Mouse (Mus musculus): ENCODE results near the gene Ispd. TPM values are rescaled to one million over a fixed set of nuclear protein-coding genes. Genes with fewer than 3 reads are reported as not detected.

Gene Ispd
- polyA plus RNA-seq, 1 experiment from 2014 or later: 12.7 TPM

- Histone ChIP-seq H3K27ac (ENCODE audit: low read depth, low read length) (no peak overlapping the region), H3K4me3 (ENCODE audit: low read depth, low read length) (no peak overlapping the region), H3K9ac (ENCODE audit: low read length) (no peak overlapping the region), H3K9me3 (ENCODE audit: control insufficient read depth, low read length) (no peaks in the 10 kb centered on the region), H3K4me2 (ENCODE audit: low read depth) (no peak overlapping the region), H3K36me3 (ENCODE audit: control insufficient read depth, insufficient read depth, low read length) (no peaks in the 10 kb centered on the region), H3K4me1 (ENCODE audit: control insufficient read depth, insufficient read depth, low read length) (no peaks in the 10 kb centered on the region), H3K27me3 (ENCODE audit: control insufficient read depth, insufficient read depth, low read length) (no peaks in the 10 kb centered on the region)
- ATAC-seq (ENCODE audit: insufficient read depth, low FRiP score, low TSS enrichment) (no peak), DNase-seq (ENCODE audit: low spot score) (no peak)
- WGBS: 79% methylated on average over 6 of the region's 6 CpGs
Observed at GRCm38 (mm10) chr12:36477501-36477900, 96.3 kb downstream of the Ispd start.

GRCm38 (mm10) chr12:36477926-36478325, 96.7 kb downstream of the Ispd start:
- Histone ChIP-seq H3K9ac (ENCODE audit: low read length) (no peak overlapping the region), H3K27ac (ENCODE audit: low read depth, low read length) (no peak overlapping the region), H3K4me2 (ENCODE audit: low read depth) (no peak overlapping the region), H3K4me1 (ENCODE audit: control insufficient read depth, insufficient read depth, low read length) (no peaks in the 10 kb centered on the region), H3K9me3 (ENCODE audit: control insufficient read depth, low read length) (no peaks in the 10 kb centered on the region), H3K27me3 (ENCODE audit: control insufficient read depth, insufficient read depth, low read length) (no peaks in the 10 kb centered on the region), H3K4me3 (ENCODE audit: low read depth, low read length) (no peak overlapping the region), H3K36me3 (ENCODE audit: control insufficient read depth, insufficient read depth, low read length) (no peaks in the 10 kb centered on the region)
- DNase-seq (ENCODE audit: low spot score) (no peak), ATAC-seq (ENCODE audit: insufficient read depth, low FRiP score, low TSS enrichment) (no peak)
- WGBS: 89% methylated on average over 3 of the region's 3 CpGs

DNA sequence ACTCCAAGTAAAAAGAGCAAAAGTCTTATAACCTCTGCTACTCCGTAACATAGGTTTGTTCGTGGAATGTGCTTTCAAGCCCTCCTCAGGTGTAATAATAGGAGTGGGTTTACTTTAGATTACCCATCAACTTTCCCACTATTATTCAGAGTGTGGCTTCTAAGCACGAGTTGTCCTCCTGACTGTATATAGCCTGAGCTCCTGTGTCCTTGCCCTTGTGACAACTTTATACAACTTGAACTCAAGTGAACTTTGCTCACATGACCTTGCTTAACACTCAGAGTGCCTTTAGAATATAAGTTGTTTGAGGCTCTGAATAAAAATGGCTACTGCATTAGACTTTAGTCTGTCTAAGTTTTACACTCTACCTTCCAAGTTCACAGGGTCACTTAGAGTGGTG, 100.5 kb downstream of the Ispd start:
- no peak overlapping the region for H3K4me3 ChIP-seq (ENCODE audit: low read depth, low read length)
- H3K27ac ChIP-seq (ENCODE audit: low read depth, low read length): no peak overlapping the region
- no peaks in the 10 kb centered on the region for H3K4me1 ChIP-seq (ENCODE audit: control insufficient read depth, insufficient read depth, low read length)
- no peak overlapping the region for H3K9ac ChIP-seq (ENCODE audit: low read length)
- H3K9me3 ChIP-seq (ENCODE audit: control insufficient read depth, low read length): no peaks in the 10 kb centered on the region
- ATAC-seq (ENCODE audit: insufficient read depth, low FRiP score, low TSS enrichment) (no peak), DNase-seq (ENCODE audit: low spot score) (no peak)
- no peak overlapping the region for H3K4me2 ChIP-seq (ENCODE audit: low read depth)
- no peaks in the 10 kb centered on the region for H3K27me3 ChIP-seq (ENCODE audit: control insufficient read depth, insufficient read depth, low read length)
- 82% methylated on average over 3 of the region's 3 CpGs for WGBS
- no peaks in the 10 kb centered on the region for H3K36me3 ChIP-seq (ENCODE audit: control insufficient read depth, insufficient read depth, low read length)

- Histone ChIP-seq H3K27ac (ENCODE audit: low read depth, low read length) (no peak overlapping the region), H3K4me1 (ENCODE audit: control insufficient read depth, insufficient read depth, low read length) (no peaks in the 10 kb centered on the region), H3K27me3 (ENCODE audit: control insufficient read depth, insufficient read depth, low read length) (no peaks in the 10 kb centered on the region), H3K9ac (ENCODE audit: low read length) (no peak overlapping the region), H3K36me3 (ENCODE audit: control insufficient read depth, insufficient read depth, low read length) (no peaks in the 10 kb centered on the region), H3K4me2 (ENCODE audit: low read depth) (no peak overlapping the region), H3K9me3 (ENCODE audit: control insufficient read depth, low read length) (no peaks in the 10 kb centered on the region), H3K4me3 (ENCODE audit: low read depth, low read length) (no peak overlapping the region)
- ATAC-seq (ENCODE audit: insufficient read depth, low FRiP score, low TSS enrichment) (no peak), DNase-seq (ENCODE audit: low spot score) (no peak)
- WGBS: 22% methylated on average over 2 of the region's 2 CpGs
Observed at GRCm38 (mm10) chr12:36483346-36483745, 102.1 kb downstream of the Ispd start.

- Histone ChIP-seq H3K9me3 (ENCODE audit: control insufficient read depth, low read length) (no peaks in the 10 kb centered on the region), H3K4me1 (ENCODE audit: control insufficient read depth, insufficient read depth, low read length) (no peaks in the 10 kb centered on the region), H3K4me2 (ENCODE audit: low read depth) (no peak overlapping the region), H3K4me3 (ENCODE audit: low read depth, low read length) (no peak overlapping the region), H3K27ac (ENCODE audit: low read depth, low read length) (no peak overlapping the region), H3K36me3 (ENCODE audit: control insufficient read depth, insufficient read depth, low read length) (no peaks in the 10 kb centered on the region), H3K9ac (ENCODE audit: low read length) (no peak overlapping the region), H3K27me3 (ENCODE audit: control insufficient read depth, insufficient read depth, low read length) (no peaks in the 10 kb centered on the region)
- 83% methylated on average over 3 of the region's 3 CpGs for WGBS
- no peak for DNase-seq (ENCODE audit: low spot score)
- ATAC-seq (ENCODE audit: insufficient read depth, low FRiP score, low TSS enrichment): no peak
Observed at GRCm38 (mm10) chr12:36497565-36497964, 116.3 kb downstream of the Ispd start.

- Histone ChIP-seq H3K4me2 (ENCODE audit: low read depth) (no peak overlapping the region), H3K27ac (ENCODE audit: low read depth, low read length) (no peak overlapping the region), H3K4me3 (ENCODE audit: low read depth, low read length) (no peak overlapping the region), H3K36me3 (ENCODE audit: control insufficient read depth, insufficient read depth, low read length) (no peaks in the 10 kb centered on the region), H3K4me1 (ENCODE audit: control insufficient read depth, insufficient read depth, low read length) (no peaks in the 10 kb centered on the region), H3K27me3 (ENCODE audit: control insufficient read depth, insufficient read depth, low read length) (no peaks in the 10 kb centered on the region), H3K9ac (ENCODE audit: low read length) (no peak overlapping the region), H3K9me3 (ENCODE audit: control insufficient read depth, low read length) (no peaks in the 10 kb centered on the region)
- WGBS: 79% methylated on average over 7 of the region's 7 CpGs
- ATAC-seq (ENCODE audit: insufficient read depth, low FRiP score, low TSS enrichment) (no peak), DNase-seq (ENCODE audit: low spot score) (no peak)
Observed at GRCm38 (mm10) chr12:36507111-36507903, 126.1 kb downstream of the Ispd start.

- WGBS: 91% methylated on average over 10 of the region's 10 CpGs
- Histone ChIP-seq H3K4me2 (ENCODE audit: low read depth) (no peak overlapping the region), H3K27ac (ENCODE audit: low read depth, low read length) (no peak overlapping the region), H3K4me1 (ENCODE audit: control insufficient read depth, insufficient read depth, low read length) (no peaks in the 10 kb centered on the region), H3K36me3 (ENCODE audit: control insufficient read depth, insufficient read depth, low read length) (no peaks in the 10 kb centered on the region), H3K9me3 (ENCODE audit: control insufficient read depth, low read length) (no peaks in the 10 kb centered on the region), H3K9ac (ENCODE audit: low read length) (no peak overlapping the region), H3K4me3 (ENCODE audit: low read depth, low read length) (no peak overlapping the region), H3K27me3 (ENCODE audit: control insufficient read depth, insufficient read depth, low read length) (no peaks in the 10 kb centered on the region)
- DNase-seq (ENCODE audit: low spot score) (no peak), ATAC-seq (ENCODE audit: insufficient read depth, low FRiP score, low TSS enrichment) (no peak)
Observed at GRCm38 (mm10) chr12:36509954-36510642, 128.8 kb downstream of the Ispd start.

- Histone ChIP-seq H3K27ac (ENCODE audit: low read depth, low read length) (no peak overlapping the region), H3K4me3 (ENCODE audit: low read depth, low read length) (no peak overlapping the region), H3K4me1 (ENCODE audit: control insufficient read depth, insufficient read depth, low read length) (no peaks in the 10 kb centered on the region), H3K9ac (ENCODE audit: low read length) (no peak overlapping the region), H3K27me3 (ENCODE audit: control insufficient read depth, insufficient read depth, low read length) (no peaks in the 10 kb centered on the region), H3K36me3 (ENCODE audit: control insufficient read depth, insufficient read depth, low read length) (no peaks in the 10 kb centered on the region), H3K4me2 (ENCODE audit: low read depth) (no peak overlapping the region), H3K9me3 (ENCODE audit: control insufficient read depth, low read length) (no peaks in the 10 kb centered on the region)
- DNase-seq (ENCODE audit: low spot score) (no peak), ATAC-seq (ENCODE audit: insufficient read depth, low FRiP score, low TSS enrichment) (no peak)
- WGBS: 90% methylated on average over 2 of the region's 2 CpGs
Observed at GRCm38 (mm10) chr12:36521774-36522173, 140.5 kb downstream of the Ispd start.

GRCm38 (mm10) chr12:36523515-36523914, 142.3 kb downstream of the Ispd start:
- Histone ChIP-seq H3K27me3 (ENCODE audit: control insufficient read depth, insufficient read depth, low read length) (no peaks in the 10 kb centered on the region), H3K9ac (ENCODE audit: low read length) (no peak overlapping the region), H3K4me2 (ENCODE audit: low read depth) (no peak overlapping the region), H3K4me1 (ENCODE audit: control insufficient read depth, insufficient read depth, low read length) (no peaks in the 10 kb centered on the region), H3K27ac (ENCODE audit: low read depth, low read length) (no peak overlapping the region), H3K36me3 (ENCODE audit: control insufficient read depth, insufficient read depth, low read length) (no peaks in the 10 kb centered on the region), H3K9me3 (ENCODE audit: control insufficient read depth, low read length) (no peaks in the 10 kb centered on the region), H3K4me3 (ENCODE audit: low read depth, low read length) (no peak overlapping the region)
- ATAC-seq (ENCODE audit: insufficient read depth, low FRiP score, low TSS enrichment) (no peak), DNase-seq (ENCODE audit: low spot score) (no peak)
- 90% methylated on average over 2 of the region's 2 CpGs for WGBS
